Mouse (Mus musculus): ENCODE data around the gene Map3k15.

Map3k15 gene

DNA sequence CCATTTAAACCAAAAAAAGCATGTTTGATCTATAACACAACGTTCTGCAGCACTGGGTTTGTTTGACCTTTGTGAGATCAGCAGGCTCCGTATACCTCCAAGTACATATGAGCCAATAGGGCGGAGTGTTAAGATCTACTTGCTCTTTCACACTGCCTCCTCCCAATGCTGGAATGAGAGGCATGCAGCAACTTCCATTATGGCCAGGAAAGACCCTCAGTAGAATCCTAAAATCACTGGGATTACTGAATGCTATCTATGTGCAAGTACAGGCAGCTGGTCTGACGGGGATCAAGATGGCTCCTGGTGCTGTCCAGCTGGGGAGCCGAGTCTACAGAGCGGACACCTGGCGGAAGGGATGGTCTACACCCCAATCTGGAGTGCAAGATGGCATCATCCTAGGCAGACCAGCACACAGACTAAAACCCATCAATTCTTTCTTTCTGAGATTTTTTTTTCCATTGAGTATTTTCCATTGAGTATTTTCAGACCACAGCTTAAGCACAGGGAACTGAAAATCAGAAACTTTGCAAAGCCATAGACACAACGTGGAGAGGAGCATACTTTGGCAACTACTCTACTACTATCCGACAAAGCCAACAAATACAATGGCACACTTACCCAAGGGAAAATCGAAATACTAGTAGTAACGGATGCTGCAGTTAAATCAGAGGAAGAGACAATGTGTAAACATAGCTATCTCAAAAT lies 146.1 kb downstream of the Map3k15 start:
- DNase-seq (ENCODE audit: low spot score in 2 of 2), result no peak

DNA sequence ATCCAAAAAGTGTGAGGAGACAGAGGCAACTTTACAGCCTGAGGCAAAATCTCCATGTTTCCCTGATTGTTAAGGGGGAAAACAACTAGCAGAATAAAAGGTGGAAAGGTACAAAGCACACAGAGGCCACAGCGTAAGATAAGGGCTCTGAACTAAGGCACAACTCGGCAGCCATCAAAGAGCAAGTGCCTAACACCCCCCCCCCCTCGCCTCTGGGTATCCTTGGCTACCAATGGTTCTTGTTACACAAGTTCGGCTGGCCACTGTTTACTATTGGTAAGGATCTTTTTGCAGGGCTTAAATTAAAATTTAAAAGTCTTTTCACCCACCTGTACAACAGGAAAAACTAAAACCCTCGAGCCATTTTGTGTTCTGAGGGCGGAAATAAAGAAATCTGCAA lies 147.5 kb downstream of the Map3k15 start:
- no peak for DNase-seq (ENCODE audit: low spot score in 2 of 2)

DNA sequence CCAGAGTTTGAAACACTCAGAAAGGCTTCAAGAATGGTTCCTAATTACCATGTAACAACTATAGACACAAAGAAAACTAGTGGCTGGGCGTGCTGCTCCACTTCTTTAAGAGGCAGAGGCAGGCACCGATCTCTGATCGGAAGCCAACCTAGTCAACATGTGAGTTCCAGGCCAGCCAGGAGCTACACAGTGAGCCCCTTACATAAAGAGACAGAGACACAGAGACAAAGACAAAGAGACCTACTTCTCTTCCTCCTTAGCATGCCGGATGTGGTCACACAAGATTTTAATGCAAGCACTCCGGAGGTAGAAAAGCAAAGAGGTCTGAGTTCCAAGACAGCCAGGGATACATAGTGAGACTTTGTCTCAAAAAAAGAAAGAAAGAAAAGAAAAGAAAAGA lies 147.9 kb downstream of the Map3k15 start:
- DNase-seq (ENCODE audit: low spot score in 2 of 2), result no peak

DNA sequence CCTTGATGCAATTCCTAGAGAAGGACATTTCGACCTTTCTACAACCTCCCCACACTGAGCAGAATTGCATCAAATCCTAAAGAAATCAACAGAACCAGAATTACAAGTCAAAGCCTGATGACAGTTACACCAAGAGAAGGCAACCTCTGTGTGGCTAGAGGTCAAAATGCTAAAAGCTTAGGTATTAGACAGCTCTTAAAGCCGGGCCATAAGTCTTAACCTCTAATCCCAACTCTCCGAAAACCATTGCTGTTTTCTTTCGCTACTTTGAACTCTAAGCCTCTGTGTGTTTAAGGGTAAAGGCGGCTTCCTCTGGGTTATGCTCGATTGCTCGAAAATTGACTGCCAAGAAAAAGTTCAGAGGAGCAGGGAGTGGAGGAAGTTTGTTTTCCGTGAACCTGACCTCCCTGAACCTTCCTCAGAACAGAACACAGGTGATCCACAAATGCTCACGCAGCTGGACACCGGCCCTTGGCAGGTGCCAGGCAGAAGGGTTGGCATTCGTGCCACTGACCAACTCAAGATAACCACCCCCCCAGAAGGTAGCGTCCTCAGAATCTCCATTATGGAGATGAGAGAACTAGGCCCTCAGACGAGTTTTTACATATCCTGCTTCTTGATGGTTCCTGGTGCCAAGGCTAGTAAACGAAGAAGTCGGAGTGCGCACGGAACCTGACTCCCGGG lies 149.1 kb downstream of the Map3k15 start:
- no peak for DNase-seq (ENCODE audit: low spot score in 2 of 2)

DNA sequence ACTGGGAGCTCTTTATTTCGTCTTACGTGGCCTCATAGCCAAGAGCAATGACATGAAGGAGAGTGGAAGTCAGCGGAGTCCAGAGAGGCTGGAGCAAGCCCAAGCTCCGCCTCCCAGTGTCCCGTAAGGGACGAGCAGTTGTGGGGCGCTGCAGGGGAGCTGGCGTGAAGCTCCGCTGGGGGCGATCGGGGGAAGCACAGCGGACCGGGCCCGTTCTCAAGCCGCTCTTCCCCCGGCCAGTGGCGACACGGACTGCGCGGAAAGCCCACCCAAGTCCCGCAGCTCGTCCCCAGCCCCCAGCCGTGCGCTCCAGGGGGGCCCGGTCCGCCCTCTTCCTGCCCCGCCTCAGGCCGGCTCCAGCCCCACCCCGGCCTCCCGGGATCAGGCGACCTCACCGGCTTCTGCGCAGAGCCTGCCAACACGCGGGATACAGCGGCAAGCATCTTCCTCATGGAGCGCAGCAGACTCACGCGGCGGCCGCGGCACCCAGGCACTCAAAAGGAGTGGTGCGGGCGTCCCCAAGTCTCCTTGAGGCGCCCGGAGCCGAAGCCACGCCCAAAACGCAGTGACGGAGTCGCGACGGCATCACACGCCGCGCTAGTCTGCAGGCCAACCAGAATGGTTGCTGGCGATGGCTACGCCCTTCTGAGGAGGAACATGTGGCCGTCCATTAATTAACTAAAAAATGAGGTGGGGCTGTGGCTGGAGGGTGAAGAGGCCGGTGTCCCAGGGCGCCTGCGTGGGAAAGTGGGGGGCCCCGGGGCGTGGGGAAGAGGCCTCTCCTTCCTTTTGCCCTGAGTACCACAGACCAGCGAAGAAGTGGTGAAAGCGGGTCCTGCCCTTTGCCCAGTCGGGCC lies 149.9 kb downstream of the Map3k15 start, which contains the start of gene Pdha1:
TSS of gene Pdha1 (minus strand) at position 553 of the 857 bp plus-strand sequence.
- DNase-seq (ENCODE audit: low spot score in 2 of 2), result peak; percentile 79 to 83

DNA sequence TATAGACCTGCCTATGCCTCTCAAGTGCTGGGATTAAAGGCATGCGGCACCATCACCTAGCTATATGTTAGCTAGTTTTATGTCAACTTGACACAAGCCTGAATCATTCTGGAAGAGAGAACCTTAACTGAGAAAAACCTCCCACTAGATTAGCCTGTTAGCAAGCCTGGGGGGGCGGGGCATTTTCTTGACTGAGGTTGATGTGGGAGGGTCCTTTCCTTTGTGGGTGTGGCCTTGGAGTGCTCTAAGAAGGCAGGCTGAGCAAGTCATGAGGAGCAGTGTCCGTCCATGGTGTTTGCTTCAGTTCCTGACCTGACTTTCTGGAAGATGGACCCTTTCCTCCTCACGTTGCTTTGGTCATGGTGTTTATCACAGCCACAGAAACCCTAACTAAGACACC lies 158.6 kb downstream of the Map3k15 start:
- DNase-seq (ENCODE audit: low spot score in 2 of 2), result no peak

DNA sequence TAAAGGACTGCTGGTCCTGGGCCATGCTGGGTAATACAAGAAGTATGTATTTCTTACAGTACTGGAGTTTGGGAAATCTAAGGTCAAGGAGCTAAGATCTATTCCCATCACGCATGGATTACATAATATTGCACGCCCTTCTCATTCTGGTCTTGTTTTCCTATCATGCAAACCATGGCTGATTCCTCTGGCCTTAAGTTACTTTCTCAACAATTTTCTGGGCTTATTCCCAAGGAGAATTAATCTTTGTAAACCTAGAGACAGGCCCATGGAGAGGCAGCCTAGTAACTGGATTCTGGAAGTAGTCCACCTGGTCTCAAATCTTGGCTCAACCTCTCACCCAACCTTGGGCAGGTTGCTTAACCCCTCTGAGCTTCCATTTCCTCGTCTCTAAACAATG lies 159.2 kb downstream of the Map3k15 start:
- DNase-seq (ENCODE audit: low spot score in 2 of 2), result no peak

DNA sequence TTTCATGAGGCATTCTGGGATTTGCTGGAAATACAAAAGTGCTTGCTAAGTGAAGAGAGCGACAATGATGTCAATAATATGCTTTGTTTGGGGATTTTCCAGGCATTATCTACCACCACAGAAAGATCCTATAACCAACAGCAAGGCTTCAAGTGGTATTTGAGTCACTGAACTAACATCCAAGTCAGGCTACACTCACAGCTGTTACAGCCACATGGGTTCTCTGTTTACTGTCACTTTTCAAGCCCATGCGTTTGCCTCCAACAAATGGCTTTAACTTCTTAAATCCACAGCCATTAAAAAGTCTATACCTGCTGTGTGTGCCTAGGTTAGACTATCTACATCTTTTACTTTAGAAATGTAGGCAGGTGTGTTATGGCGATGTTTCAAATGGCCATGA lies 160.6 kb downstream of the Map3k15 start:
- DNase-seq (ENCODE audit: low spot score in 2 of 2), result no peak

DNA sequence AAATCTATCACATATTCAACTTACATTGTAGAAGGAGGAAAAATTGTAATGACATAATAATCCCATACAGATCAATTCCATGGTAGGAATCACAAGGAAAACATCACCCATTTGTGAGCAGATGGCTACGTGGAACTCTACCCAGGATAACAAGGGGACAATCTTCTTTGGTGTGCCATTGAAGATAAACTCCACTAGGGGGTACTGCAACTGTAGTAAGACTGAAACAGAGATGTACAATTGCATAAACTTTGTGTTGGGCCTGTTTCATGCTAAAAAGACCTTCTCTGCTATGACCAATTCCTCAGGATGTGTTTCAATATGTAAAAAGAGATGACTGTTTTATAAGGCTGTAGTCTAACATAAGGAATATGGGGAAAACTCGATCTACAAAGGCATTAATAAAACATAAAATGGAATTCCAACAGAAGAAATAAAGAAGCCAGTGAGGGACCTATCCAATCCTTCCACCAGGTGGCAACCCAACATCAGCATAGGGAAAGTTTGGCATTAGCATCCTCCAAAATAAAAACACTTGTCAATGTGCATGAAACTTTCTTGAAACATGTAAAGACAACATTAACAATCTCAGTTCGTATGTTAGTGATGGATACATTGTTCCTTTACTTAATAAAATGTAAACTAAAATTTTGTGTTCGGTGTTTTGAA lies 165.0 kb downstream of the Map3k15 start:
- peak; percentile 9 to 11 for DNase-seq (ENCODE audit: low spot score in 2 of 2)

DNA sequence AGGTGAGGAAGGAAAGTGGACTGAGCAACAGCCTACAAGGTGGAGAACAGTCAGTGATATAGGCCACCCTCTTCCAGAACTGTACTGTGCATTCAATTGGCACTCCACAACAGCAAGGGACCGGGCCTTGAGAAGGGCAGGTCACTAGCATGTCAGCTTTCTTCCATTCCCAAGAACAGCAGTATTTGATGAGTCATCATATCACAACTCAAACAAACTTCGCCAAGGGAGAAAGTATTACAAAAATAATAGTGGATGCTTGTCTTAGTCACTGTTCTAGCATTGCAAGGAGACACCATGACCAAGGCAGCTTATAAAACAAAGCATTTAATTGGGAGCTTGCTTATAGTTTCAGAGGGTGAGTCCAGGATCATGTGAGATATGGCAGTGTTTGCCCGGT lies 176.0 kb downstream of the Map3k15 start:
- DNase-seq (ENCODE audit: low spot score in 2 of 2), result no peak

DNA sequence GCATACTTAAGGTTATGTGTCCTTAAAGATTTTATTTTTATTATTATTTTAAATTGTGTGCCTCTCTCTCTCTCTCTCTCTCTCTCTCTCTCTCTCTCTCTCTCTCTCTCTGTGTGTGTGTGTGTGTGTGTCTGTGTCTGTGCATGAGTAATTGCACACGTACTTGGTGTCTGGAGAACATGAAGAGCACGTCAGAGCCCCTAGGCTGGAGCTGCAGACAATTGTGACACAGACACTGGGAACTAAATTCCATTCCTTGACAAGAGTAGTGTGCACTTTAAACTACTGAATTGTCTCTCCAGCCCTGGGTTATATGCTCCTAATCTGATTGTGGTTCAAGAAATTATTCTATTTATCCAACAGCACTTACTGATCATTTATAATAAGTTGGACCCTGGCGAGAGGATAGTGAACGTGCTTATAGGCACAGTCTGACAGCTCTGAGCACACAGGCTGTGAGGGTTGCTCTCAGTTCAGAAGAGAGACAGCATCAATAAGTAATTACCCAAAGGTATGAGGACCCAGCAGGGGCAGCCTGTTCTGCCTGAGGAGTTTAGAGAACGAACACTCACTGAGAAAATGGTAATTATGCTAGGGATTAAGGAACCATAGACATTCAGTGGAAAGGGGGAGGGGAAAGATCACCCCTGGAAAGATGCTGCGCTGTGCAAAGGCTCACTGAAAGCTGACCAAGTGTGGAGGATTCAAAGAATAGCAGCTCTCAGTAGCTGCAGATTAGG lies 178.2 kb downstream of the Map3k15 start:
- no peak for DNase-seq (ENCODE audit: low spot score in 2 of 2)

DNA sequence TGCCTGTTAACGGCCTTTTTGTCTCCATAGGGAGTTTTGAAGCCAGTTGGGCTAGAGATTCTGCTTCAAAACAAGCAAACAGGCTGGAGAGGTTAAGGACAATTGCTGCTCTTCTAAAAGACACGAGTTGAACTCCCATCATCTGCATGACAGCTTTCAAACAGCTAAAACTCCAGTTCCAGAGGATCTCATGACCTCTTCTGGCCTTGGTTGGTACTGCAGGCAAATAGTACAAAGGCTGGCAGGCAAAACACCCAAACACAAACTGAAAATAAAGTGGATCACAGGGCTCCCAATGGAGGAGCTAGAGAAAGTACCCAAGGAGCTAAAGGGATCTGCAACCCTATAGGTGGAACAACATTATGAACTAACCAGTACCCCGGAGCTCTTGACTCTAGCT lies 181.9 kb downstream of the Map3k15 start:
- DNase-seq (ENCODE audit: low spot score in 2 of 2), result peak; percentile 72 to 74
